Mouse (Mus musculus) thymus, postnatal 14 days (tissue): ENCODE measurements around the gene Lrrc37a.
"Not testable (repeated sequence)": the region's sequence is repeated elsewhere in the genome, so short reads cannot be mapped to it uniquely, and the experiment has no call there.

Source experiments
- DNase-seq: peaks from one replicate; pipeline ENCODE4 v3.0.0; 2021

Lrrc37a gene

DNA sequence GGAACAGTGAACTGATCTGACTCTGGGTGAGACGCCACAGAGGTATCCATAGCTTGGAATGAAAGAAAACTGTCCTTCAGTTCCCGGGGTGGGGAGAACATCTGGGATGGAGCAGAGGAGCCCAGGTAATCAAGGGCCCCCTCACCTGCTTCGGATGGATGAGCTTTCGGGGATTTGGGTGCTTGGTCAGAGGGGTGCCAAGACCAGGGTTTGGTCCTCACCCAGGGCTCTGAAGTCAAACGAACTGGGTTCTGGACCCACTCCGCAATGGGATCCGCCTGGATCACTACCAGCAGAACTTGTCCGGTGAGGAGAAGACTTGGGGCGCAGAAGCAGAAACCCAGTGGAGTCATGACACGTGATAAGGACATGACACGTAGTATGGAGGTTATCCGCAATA, at the start of gene Lrrc37a:
Gene Lrrc37a, minus strand, starts transcription at position 101 of the 400 bp plus-strand sequence.
- no peak for DNase-seq

GRCm38 (mm10) chr11:103534973-103535372, 30.6 kb upstream of the Lrrc37a start:
- DNase-seq: not testable (repeated sequence)

DNA sequence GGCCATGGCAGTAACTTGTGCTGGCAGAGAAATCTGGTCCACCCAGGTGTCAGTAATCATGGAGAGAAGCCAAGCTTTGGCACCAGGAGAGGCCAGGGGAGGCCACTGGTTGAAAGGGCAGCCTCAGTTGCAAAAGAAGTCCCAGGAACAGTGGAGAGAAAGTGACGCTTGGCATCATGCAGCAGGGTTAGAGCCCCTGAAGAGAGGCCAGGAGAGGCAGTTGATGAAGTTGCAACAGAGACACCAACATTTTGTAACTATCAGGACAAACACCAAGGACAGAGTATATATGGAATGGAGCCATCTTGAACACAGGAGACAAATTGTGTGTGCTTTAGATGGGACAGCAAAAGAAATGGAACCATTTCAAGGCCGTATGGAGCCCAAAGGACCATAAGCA, 7.7 kb upstream of the Lrrc37a start:
- DNase-seq: no peak

DNA sequence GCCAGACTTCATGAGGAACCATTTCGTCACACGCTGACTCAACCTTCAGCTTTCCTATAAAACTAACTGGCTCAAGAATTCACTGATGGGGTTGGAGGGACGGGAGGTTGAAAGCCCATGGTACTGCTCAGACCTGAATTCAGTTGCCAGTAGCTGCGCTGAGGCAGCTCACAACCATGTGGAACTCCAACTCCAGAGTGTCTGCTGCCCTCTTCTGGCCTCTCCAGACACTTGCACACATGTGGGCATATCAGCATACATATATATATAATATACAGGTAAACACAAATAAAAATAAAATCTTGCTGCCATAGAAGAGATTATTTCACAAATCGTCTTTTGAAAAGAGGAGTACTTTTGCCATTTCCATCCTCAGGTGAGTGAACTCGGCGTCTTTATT, 40.0 kb downstream of the Lrrc37a start:
- DNase-seq: peak; percentile 37

DNA sequence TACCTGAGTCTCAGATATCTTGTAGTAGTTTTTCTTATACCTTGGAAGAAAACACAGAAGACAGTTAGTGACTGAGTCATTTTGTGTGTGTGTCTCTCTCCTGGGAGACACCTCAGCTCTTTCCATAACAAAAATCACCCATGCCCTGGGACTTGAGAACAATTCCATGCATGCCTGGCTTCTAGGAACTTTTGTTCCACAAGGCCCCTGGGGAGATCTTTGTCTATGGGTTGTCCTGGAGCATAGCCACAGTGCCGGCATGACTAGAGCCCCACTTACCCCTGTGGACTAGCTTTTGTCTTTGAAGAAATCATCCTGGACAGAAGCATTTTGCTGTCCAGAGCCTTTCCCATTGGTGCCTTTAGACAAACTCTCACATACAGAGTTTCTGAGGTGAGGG, 53.3 kb downstream of the Lrrc37a start:
- DNase-seq: not testable (repeated sequence)

GRCm38 (mm10) chr11:103449721-103450120, 54.7 kb downstream of the Lrrc37a start:
- DNase-seq: not testable (repeated sequence)

DNA sequence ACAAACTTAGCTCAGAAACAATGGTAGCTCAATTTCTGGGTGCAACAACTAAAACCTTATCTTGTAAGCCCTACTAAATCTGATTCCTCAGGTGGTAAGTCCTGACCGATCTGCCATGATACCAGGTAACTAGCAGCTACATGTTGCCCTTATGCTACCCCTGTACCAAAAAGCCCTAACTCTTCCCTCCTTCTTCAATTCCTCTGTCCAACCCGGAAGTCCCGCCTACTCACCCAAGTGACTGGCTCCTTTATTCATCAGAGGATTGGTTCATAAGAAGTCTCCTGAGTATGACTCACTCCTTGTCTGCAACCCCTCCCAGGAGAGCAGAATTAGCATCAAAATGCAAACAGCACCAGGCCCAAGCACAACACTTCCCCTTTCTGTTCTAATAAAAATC, 60.7 kb downstream of the Lrrc37a start:
- DNase-seq: no peak

DNA sequence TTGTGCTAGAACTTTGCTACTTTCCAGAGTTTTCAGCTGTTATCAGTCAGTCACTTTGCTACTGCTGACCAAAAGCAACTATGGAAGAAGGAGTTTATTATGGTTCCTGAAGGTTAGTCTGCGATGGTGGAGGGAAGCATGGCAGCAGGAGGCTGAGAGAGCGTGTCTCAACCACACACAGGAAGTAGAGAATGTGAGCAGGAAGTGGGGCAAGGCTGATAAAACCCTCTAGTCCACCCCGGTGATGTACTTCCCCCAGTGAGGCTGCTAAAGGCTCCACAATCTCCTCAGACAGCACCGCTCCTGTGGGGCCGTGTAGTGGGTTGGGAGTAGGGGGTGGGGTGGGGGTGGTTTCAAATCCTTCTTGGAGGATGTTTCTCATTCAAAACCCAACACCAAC, 68.1 kb downstream of the Lrrc37a start:
- no peak for DNase-seq

DNA sequence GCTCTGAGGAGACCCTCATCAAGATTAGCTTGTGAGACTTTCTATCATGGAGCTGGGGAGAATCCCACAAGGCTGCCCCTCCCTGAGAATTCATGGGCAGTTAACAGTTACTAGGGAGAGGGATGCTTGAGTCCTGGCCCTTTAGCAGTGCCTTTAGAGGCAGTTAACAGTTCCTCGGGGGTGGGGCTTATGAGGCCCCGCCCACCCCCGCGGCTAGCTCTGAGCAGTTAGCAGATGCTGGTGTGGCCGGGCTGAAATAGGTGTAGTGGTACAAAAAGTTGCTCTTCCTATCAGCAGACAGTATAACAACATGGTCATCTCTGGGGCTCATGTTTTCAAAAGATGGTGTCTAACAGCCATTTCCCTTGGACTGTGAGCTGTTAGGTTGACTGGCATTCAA, 79.4 kb downstream of the Lrrc37a start:
- DNase-seq: peak; percentile 23

DNA sequence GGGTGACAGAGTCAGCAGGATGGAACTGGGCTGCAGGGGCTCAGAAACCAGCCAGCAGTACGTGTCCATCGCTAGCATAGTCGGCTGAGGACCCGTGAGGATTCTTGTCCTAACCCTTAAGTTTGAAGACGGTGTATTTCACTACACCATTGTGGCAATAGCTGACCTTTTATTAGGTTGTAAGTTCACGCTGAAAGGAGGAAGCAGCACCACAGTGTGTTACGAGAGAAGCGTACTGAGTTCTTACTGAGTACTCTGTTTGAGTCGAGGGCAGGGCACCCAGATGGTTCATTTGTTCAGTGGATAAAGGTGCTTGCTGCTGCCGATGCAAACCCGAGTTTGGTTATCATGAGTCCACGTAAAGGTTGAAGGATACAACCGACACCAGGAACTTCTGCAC, 84.7 kb downstream of the Lrrc37a start:
- DNase-seq: no peak

- no peak for DNase-seq
Observed at GRCm38 (mm10) chr11:103419226-103419625, 85.2 kb downstream of the Lrrc37a start.

DNA sequence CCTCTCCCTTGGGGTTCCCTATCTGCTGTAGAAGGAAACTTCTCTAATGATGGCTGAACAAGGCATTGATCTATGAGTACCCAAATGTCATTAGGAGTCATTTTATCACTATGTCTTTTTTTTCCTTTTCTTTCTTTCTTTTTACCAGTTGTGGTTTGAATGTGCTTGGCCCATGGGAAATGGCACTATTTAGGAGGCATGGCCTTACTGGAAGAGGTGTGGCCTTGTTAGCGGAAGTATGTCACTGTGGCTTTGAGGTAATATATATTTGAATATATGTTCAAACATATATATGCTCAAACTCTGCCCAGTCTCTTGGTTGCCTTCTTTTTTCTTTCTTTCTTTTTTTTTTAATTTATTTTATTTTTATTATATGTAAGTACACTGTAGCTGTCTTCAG, 90.9 kb downstream of the Lrrc37a start:
- DNase-seq: no peak

GRCm38 (mm10) chr11:103412950-103413423, 91.4 kb downstream of the Lrrc37a start:
- DNase-seq: no peak

DNA sequence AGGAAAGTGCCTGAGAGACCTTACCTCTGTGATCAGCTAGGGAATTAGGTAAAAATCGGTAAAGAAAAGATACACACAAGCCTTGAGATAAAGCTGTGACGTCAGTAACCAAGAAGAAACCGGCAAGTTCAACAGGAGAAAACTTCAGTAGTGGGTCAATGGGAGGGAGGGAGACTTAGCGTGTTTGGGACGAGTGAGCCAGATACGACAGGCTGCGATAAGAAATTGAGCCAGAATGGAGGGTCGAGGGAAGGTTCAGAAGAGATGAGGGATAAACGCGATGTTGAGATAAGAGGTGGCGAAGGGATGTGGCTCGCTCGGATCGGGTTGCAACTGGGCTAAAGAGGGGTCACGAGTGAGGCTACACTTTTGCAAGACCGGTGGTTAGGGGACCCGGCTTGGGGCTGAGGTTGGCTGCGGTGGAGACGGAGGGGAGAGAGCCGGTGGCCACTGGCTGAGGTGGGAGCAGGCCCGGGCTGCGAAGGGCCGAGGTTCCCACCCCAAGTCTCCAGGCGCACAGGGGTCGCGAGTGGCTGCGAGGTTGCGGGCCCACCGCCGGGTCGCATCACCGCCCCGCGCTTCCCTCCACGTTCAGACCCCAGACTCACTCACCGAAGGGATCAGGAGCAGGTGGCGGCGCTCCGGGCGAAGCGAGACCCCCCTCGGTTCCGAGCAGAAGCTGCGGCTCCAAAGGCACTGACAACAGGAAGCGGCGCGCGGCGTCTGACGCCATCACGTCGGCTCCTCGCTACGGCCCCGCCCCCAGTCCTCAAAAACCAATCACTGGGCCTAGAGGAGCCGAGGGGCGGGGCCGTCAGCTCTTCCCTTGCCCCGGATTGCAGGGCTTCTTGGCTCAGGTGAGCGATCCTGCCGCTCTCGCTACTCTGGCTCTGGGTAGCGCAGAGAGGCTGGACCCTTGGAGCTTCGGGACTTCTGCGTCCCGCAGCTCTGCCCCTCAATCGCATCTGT, 92.1 kb downstream of the Lrrc37a start, which contains the start of gene Plekhm1:
Gene Plekhm1, minus strand, starts transcription at position 707 of the 969 bp plus-strand sequence.
- peak; percentile 98 for DNase-seq

GRCm38 (mm10) chr11:103411301-103411700, 93.1 kb downstream of the Lrrc37a start:
- no peak for DNase-seq

GRCm38 (mm10) chr11:103408880-103409279, 95.5 kb downstream of the Lrrc37a start:
- DNase-seq: no peak

DNA sequence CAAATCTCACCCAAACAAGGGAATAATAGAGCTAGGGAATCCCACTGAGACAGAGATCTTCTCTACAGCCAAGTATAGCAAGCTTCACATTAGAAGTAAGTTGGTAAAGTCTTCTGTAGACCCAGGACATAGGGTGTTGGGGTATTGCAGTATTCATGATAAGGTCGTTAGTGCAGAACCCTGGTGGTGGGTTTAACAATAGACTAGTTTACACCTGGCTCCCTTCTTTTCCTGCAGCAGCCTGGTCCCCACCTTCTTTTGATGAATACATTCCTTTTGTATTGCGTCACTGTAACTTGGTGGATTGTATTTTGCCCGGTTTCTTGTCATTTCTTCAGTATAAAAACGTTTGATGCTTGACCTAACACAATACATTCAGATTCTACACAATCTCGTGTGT, 97.3 kb downstream of the Lrrc37a start:
- not testable (repeated sequence) for DNase-seq

- no peak for DNase-seq
Observed at GRCm38 (mm10) chr11:103406551-103406950, 97.8 kb downstream of the Lrrc37a start.

DNA sequence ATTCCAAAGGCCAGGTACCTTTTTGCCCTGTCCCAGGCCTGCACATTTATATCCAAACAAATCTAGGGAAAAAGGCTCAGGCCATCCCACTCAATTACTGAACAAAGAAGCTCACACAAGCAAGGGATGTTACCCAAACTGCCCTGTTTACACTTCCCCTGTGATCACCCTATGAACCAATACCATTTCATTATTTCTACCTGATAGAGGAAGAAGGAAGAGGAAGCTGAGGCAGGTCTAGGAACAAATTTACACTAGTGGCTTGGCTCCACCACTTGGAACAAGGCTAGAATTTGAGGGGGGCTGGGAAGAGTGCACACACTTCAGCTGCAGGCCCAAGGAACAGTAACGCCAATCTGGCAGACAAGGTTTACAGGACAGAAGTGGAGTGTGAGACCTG, 98.6 kb downstream of the Lrrc37a start:
- DNase-seq: no peak

GRCm38 (mm10) chr11:103404618-103405017, 99.8 kb downstream of the Lrrc37a start:
- DNase-seq: no peak

DNA sequence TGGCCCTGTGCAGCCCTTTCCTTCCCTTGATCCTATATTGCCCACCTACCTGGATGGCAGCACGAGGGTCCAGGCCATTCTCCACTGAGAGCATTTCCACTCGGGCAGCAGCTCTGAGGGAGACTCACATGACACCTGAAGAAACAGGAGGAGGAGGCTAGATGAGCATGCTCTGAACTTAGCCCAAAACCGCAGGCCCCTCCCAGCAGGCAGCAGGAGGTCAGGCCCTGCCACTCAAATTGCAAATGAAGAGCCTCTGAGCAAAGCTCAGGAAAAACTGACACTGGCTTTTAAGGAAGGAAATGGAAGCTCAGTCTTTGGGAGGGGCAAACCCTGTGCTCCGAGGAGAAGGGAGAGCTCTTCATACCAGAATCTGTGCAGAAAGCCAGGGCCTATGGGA, 100.6 kb downstream of the Lrrc37a start:
- DNase-seq: peak; percentile 27

GRCm38 (mm10) chr11:103402738-103403137, 101.7 kb downstream of the Lrrc37a start:
- no peak for DNase-seq

DNA sequence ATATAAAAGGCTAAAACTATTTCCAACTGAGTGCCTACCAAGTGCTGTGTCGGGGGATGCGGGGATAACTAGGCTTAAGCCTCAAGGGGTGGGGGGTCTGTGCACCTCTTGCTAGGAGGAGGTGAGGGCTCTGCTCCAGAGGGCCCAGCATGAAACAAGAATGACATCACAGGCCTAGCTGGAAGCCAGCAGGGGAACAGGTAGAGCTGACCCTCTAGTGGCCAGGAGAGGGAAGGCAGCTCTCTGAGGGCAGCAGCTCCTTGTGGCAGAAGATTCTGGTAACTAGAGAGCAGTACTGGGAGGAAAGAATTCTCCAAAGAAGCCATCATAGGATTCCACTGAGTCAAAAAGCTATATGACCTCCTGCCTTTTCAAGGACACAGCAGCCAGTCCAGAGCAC, 102.2 kb downstream of the Lrrc37a start:
- DNase-seq: peak; percentile 75
